In the genomic region with DNA sequence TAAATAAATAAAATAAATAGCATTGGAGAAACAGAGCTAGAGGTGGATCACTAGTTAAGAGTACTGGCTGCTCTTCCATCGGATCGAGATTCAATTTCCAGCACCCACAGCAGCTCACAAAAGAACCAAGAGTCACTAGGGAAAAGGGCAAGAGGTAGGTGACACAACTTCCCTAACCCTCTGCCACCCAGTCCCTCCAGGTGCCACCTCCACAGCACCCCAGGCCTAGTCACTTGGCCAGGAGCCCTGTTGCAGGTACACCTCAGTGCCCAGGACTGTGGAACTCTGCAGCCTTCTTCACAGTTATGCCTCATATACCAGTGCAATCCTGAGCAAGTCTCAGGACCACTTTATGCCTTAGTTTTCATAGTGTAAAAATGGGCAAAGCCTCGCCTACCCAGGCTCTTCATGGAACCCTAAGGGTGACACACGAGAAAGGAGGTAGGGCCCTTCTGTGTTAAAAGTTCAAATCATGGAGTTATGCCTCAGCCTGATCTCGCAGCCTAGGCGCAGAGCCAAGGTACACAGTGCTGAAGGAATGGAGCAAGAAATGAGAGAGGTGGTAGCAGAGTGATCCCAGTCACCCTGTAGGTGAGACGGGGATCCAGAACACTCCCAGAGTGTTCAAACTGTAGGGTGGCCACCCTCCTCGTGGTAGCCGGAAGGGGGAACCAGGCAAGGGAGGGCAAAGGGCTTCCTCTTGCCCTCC, we compare ENCODE assay signal across 22 mouse cellular contexts. TPM values are rescaled to one million over a fixed set of nuclear protein-coding genes. Genes with fewer than 3 reads are reported as not detected.
DNase-seq lines count a peak whose midpoint lies in the region; ATAC-seq and TF ChIP-seq lines count a peak whose summit lies in the region.
"Had no signal": no experiment of that assay in that cellular context is flagged by ENCODE, and none has a peak within 500 bp of the region (broad histone marks: within the 10 kb centered on the region; RNA-seq: fewer than 3 reads in every experiment).

No protein-coding gene starts in this region.

- H3K27ac ChIP-seq in kidney, adult 2 months (ENCODE audit: insufficient read depth, low read depth, low read length) = no peak overlapping the region
- no peak overlapping the region for H3K27ac ChIP-seq in kidney, embryonic 16.5 days (ENCODE audit: low read length)
- H3K27ac ChIP-seq in lung, embryonic 15.5 days = peak overlapping the region; percentile 31; the same call in 1 of the 2 replicates
- peak overlapping the region; percentile 81 for H3K27ac ChIP-seq in stomach, postnatal 0 days (replicated peaks)
- H3K27ac ChIP-seq: heart, embryonic 10.5 days; hindbrain, embryonic 14.5 days; neural tube, embryonic 12.5 days had no signal

- H3K9ac ChIP-seq in kidney, embryonic 16.5 days (replicated peaks; ENCODE audit: low read length) = no peak overlapping the region
- H3K9ac ChIP-seq in lung, embryonic 15.5 days = no peak overlapping the region
- H3K9ac ChIP-seq in stomach, postnatal 0 days (ENCODE audit: low read length) = no peak overlapping the region
- H3K9ac ChIP-seq: forebrain, postnatal 0 days; hindbrain, embryonic 14.5 days; neural tube, embryonic 12.5 days had no signal

- no peaks in the 10 kb centered on the region for H3K36me3 ChIP-seq in kidney, adult 2 months (ENCODE audit: control insufficient read depth, insufficient read depth, low read length)
- H3K36me3 ChIP-seq in kidney, embryonic 16.5 days (ENCODE audit: insufficient read depth, low read length) = no peaks in the 10 kb centered on the region
- no peaks in the 10 kb centered on the region for H3K36me3 ChIP-seq in lung, embryonic 15.5 days
- H3K36me3 ChIP-seq in stomach, postnatal 0 days (ENCODE audit: control insufficient read depth, insufficient read depth, low read length) = no peaks in the 10 kb centered on the region
- H3K36me3 ChIP-seq: heart, embryonic 10.5 days; neural tube, embryonic 12.5 days had no signal

- peak; percentile 24 for DNase-seq in kidney, adult 2 months
- no peak for DNase-seq in lung, postnatal 14 days
- DNase-seq in adrenal gland, postnatal 25 days = peak; percentile 15
- peak; percentile 81 for DNase-seq in stomach, postnatal 0 days (ENCODE audit: low spot score)
- DNase-seq in cerebellum, adult 8-10 months = no peak
- DNase-seq: cerebellum, postnatal 25 days; forebrain, postnatal 0 days; gastrocnemius, postnatal 10 days; heart, postnatal 14 days; liver; right cerebral cortex, postnatal 25 days; thymus, adult 18-20 months had no signal

- no peak for TF ChIP-seq EP300 in stomach, postnatal 0 days (optimal IDR thresholded peaks at IDR 0.05)

- H3K9me3 ChIP-seq in kidney, embryonic 16.5 days (ENCODE audit: low read length) = no peaks in the 10 kb centered on the region
- no peaks in the 10 kb centered on the region for H3K9me3 ChIP-seq in lung, embryonic 15.5 days
- no peaks in the 10 kb centered on the region for H3K9me3 ChIP-seq in stomach, postnatal 0 days (ENCODE audit: control insufficient read depth, low read length)
- H3K9me3 ChIP-seq: heart, embryonic 10.5 days; neural tube, embryonic 12.5 days had no signal

- H3K27me3 ChIP-seq in kidney, adult 2 months (replicated peaks; ENCODE audit: control insufficient read depth, insufficient read depth, low read length) = no peaks in the 10 kb centered on the region
- no peaks in the 10 kb centered on the region for H3K27me3 ChIP-seq in kidney, embryonic 16.5 days (ENCODE audit: insufficient read depth, low read length)
- no peaks in the 10 kb centered on the region for H3K27me3 ChIP-seq in lung, embryonic 15.5 days
- no peaks in the 10 kb centered on the region for H3K27me3 ChIP-seq in stomach, postnatal 0 days (ENCODE audit: control insufficient read depth, insufficient read depth, low read length)

- no peaks in the 10 kb centered on the region for H3K4me1 ChIP-seq in kidney, adult 2 months (ENCODE audit: control insufficient read depth, insufficient read depth, low read length)
- H3K4me1 ChIP-seq in kidney, embryonic 16.5 days (ENCODE audit: insufficient read depth, low read length) = peaks cover 15% of the 10 kb centered on the region
- peaks cover 21% of the 10 kb centered on the region for H3K4me1 ChIP-seq in lung, embryonic 15.5 days
- no peaks in the 10 kb centered on the region; the same call in 1 of the 2 replicates for H3K4me1 ChIP-seq in stomach, postnatal 0 days (replicated peaks; ENCODE audit: control insufficient read depth, insufficient read depth)
- H3K4me1 ChIP-seq: neural tube, embryonic 12.5 days had no signal

- no peak for TF ChIP-seq POLR2A in kidney, adult 2 months (IDR thresholded peaks at IDR 0.05; ENCODE audit: low read depth, low read length)

- H3K4me2 ChIP-seq in kidney, embryonic 16.5 days (replicated peaks; ENCODE audit: low read depth, low read length) = no peak overlapping the region
- H3K4me2 ChIP-seq in lung, embryonic 15.5 days = no peak overlapping the region
- H3K4me2 ChIP-seq in stomach, postnatal 0 days (replicated peaks; ENCODE audit: low read depth) = no peak overlapping the region
- H3K4me2 ChIP-seq: hindbrain, embryonic 14.5 days; neural tube, embryonic 12.5 days had no signal

- ATAC-seq in kidney, embryonic 16.5 days (ENCODE audit: low FRiP score, low TSS enrichment) = no peak
- no peak for ATAC-seq in lung, embryonic 15.5 days (ENCODE audit: borderline replicate concordance, extremely low read depth, low FRiP score, low TSS enrichment)
- peak; percentile 84 for ATAC-seq in stomach, postnatal 0 days (ENCODE audit: low FRiP score, low TSS enrichment)
- ATAC-seq: forebrain, postnatal 0 days; intestine, postnatal 0 days had no signal

- TF ChIP-seq CTCF in kidney, adult 2 months (conservative IDR thresholded peaks at IDR 0.05; ENCODE audit: insufficient read depth, insufficient read length, low read depth, low read length) = no peak
- no peak for TF ChIP-seq CTCF in stomach, postnatal 0 days (IDR thresholded peaks at IDR 0.05; ENCODE audit: low read depth)

- no peak overlapping the region for H3K4me3 ChIP-seq in kidney, adult 2 months (ENCODE audit: insufficient read depth, low read depth, low read length)
- no peak overlapping the region for H3K4me3 ChIP-seq in kidney, embryonic 16.5 days (ENCODE audit: low read length)
- H3K4me3 ChIP-seq in lung, embryonic 15.5 days = no peak overlapping the region
- H3K4me3 ChIP-seq in stomach, postnatal 0 days (ENCODE audit: low read depth, low read length) = no peak overlapping the region
- H3K4me3 ChIP-seq: erythroblast, embryonic 14.5 days; heart, embryonic 10.5 days; neural tube, embryonic 12.5 days had no signal

- WGBS in kidney, adult 2 months = 66% methylated on average over 9 of the region's 9 CpGs
- 77% methylated on average over 9 of the region's 9 CpGs for WGBS in kidney, embryonic 16.5 days
- WGBS in lung, embryonic 15.5 days = 67% methylated on average over 9 of the region's 9 CpGs
- 46% methylated on average over 9 of the region's 9 CpGs for WGBS in stomach, postnatal 0 days

RNA-seq across cellular contexts. Expression of gene Krt79, which starts 1.4 kb away (rescaled TPM):
- polyA plus RNA-seq in kidney, adult 2 months (2012; rRNA removed) = 0.33 and 0.37 TPM in 2 replicates
- polyA plus RNA-seq in kidney, embryonic 16.5 days (2015; fragmentation: Nextera tagmentation; extraction: Ambion mirVana) = 0.41 and 0.42 TPM in 2 replicates
- 0.97 and 1.0 TPM in 2 replicates for polyA plus RNA-seq in lung, embryonic 15.5 days (2015; fragmentation: Nextera tagmentation; extraction: Ambion mirVana)
- 0.57 and 0.76 TPM in 2 replicates for total RNA-seq in adrenal gland, postnatal 25 days (2021)
- 12.2 and 14.3 TPM in 2 replicates for polyA plus RNA-seq in stomach, postnatal 0 days (2015; fragmentation: Nextera tagmentation; extraction: Ambion mirVana)
- total RNA-seq: gastrocnemius, postnatal 10 days; megakaryocyte, adult 5-6 weeks had no signal
- polyA plus RNA-seq: erythroblast, embryonic 14.5 days had no signal

RNA-seq across cellular contexts. Expression of gene Krt4, which starts 14.2 kb away (rescaled TPM):
- 0.18 TPM in 1 of 2 replicates, not detected in the other for polyA plus RNA-seq in kidney, adult 2 months (2012; rRNA removed)
- 0.42 and 0.82 TPM in 2 replicates for polyA plus RNA-seq in kidney, embryonic 16.5 days (2015; fragmentation: Nextera tagmentation; extraction: Ambion mirVana)
- 13.3 and 18.4 TPM in 2 replicates for polyA plus RNA-seq in lung, embryonic 15.5 days (2015; fragmentation: Nextera tagmentation; extraction: Ambion mirVana)
- not detected in 2 replicates for total RNA-seq in adrenal gland, postnatal 25 days (2021)
- polyA plus RNA-seq in stomach, postnatal 0 days (2015; fragmentation: Nextera tagmentation; extraction: Ambion mirVana) = 4,471 and 4,814 TPM in 2 replicates
- total RNA-seq: forebrain, postnatal 0 days; heart, postnatal 14 days; layer of hippocampus, adult 8-10 months; megakaryocyte, adult 5-6 weeks had no signal
- polyA plus RNA-seq: C2C12; erythroblast, embryonic 14.5 days; forebrain, postnatal 0 days; heart, embryonic 10.5 days; hindbrain, embryonic 14.5 days; neural tube, embryonic 12.5 days had no signal

RNA-seq across cellular contexts. Expression of gene Krt78, which starts 15.3 kb away (rescaled TPM):
- 0.02 TPM in 1 of 2 replicates, not detected in the other for polyA plus RNA-seq in kidney, adult 2 months (2012; rRNA removed)
- 0.06 and 0.16 TPM in 2 replicates for polyA plus RNA-seq in kidney, embryonic 16.5 days (2015; fragmentation: Nextera tagmentation; extraction: Ambion mirVana)
- polyA plus RNA-seq in lung, embryonic 15.5 days (2015; fragmentation: Nextera tagmentation; extraction: Ambion mirVana) = 0.22 TPM in 1 of 2 replicates, not detected in the other
- total RNA-seq in adrenal gland, postnatal 25 days (2021) = not detected in 2 replicates
- 49.3 and 73.4 TPM in 2 replicates for polyA plus RNA-seq in stomach, postnatal 0 days (2015; fragmentation: Nextera tagmentation; extraction: Ambion mirVana)
- total RNA-seq: forebrain, postnatal 0 days; gastrocnemius, postnatal 10 days; heart, postnatal 14 days; layer of hippocampus, adult 8-10 months; megakaryocyte, adult 5-6 weeks had no signal
- polyA plus RNA-seq: C2C12; forebrain, postnatal 0 days; heart, embryonic 10.5 days; neural tube, embryonic 12.5 days had no signal

RNA-seq across cellular contexts. Expression of gene Krt76, which starts 46.0 kb away (rescaled TPM):
- polyA plus RNA-seq in kidney, adult 2 months (2012; rRNA removed) = not detected in 2 replicates
- polyA plus RNA-seq in kidney, embryonic 16.5 days (2015; fragmentation: Nextera tagmentation; extraction: Ambion mirVana) = not detected in 2 replicates
- polyA plus RNA-seq in lung, embryonic 15.5 days (2015; fragmentation: Nextera tagmentation; extraction: Ambion mirVana) = not detected in 2 replicates
- total RNA-seq in adrenal gland, postnatal 25 days (2021) = not detected in 2 replicates
- polyA plus RNA-seq in stomach, postnatal 0 days (2015; fragmentation: Nextera tagmentation; extraction: Ambion mirVana) = 1.9 and 2.2 TPM in 2 replicates
- total RNA-seq: forebrain, postnatal 0 days; gastrocnemius, postnatal 10 days; heart, postnatal 14 days; layer of hippocampus, adult 8-10 months; megakaryocyte, adult 5-6 weeks had no signal
- polyA plus RNA-seq: C2C12; erythroblast, embryonic 14.5 days; forebrain, postnatal 0 days; heart, embryonic 10.5 days; hindbrain, embryonic 14.5 days; intestine, postnatal 0 days; neural tube, embryonic 12.5 days had no signal

Comparison
In these comparisons a context has a peak if more than half of its experiments do, and no peak if none do; other contexts are left out.
1. DNase-seq: peak in kidney, adult 2 months (single experiment), adrenal gland, postnatal 25 days (single experiment) and stomach, postnatal 0 days (single experiment); none in lung, postnatal 14 days (single experiment) and cerebellum, adult 8-10 months (single experiment).
2. H3K27ac ChIP-seq: peak in lung, embryonic 15.5 days (single experiment) and stomach, postnatal 0 days (single experiment); none in kidney, adult 2 months (single experiment) and kidney, embryonic 16.5 days (single experiment).
3. RNA of gene Krt4, which starts 14.2 kb away (polyA plus RNA-seq): 4,471 to 4,814 TPM in stomach, postnatal 0 days; 13.3 to 18.4 TPM in lung, embryonic 15.5 days, 0.42 to 0.82 TPM in kidney, embryonic 16.5 days and 0.18 TPM in kidney, adult 2 months; every median in the first group is over 100 times any median in the second.
4. RNA of gene Krt78, which starts 15.3 kb away (polyA plus RNA-seq): 49.3 to 73.4 TPM in stomach, postnatal 0 days; 0.22 TPM in lung, embryonic 15.5 days, 0.06 to 0.16 TPM in kidney, embryonic 16.5 days and 0.02 TPM in kidney, adult 2 months; every median in the first group is over 10 times any median in the second.